Mouse (Mus musculus) yolk sac, embryonic 10.5 days (tissue): ENCODE measurements around the gene Lef1.

ENCODE experiments used
- DNase-seq: peaks from one replicate; pipeline ENCODE4 v3.0.0-alpha.2; 2017; ENCODE audit warnings: low spot score

Gene Lef1

DNA sequence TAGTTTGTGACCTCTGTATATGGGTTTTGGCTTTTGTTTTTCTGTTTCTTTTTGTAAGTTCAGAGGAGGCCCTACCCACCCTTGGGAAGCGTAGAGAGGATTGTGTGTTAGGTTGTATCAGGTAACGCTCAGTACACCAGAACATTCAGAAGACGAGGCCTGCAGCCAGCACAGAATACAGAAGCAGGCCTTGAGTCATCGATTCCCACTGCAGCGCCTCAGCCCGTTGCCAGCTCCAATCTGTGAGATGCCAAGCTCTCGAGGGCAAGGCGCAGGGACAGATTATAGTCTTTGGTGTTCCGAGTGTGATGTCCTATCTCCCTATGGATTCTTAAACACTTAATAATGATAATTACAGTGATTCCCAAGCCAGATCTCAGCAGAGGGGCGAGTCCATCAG lies 85.8 kb downstream of the Lef1 start:
- DNase-seq = no peak

GRCm38 (mm10) chr3:131196507-131197019 lies 86.3 kb downstream of the Lef1 start:
- DNase-seq = no peak

DNA sequence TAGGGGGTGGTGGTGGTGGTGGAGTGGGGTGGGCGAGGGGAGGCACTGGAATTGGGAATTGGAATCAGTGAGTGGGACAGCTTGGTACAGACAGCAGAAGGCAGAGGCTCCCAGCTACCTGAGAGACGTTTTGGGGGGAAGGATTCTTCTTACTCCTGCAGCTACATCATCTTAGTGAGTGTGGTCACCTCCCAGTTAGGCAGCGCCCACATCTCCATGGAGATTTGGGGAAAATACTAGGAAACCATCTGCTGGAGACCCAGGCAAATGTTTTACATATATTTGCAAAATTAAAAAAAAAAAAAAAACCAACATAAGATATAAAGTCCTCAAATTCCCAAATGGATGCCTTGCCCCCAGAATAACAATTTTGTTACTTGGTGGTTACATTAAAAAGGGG lies 88.7 kb downstream of the Lef1 start:
- no peak for DNase-seq

GRCm38 (mm10) chr3:131199590-131200288 lies 89.5 kb downstream of the Lef1 start:
- DNase-seq = no peak

- no peak for DNase-seq
Measured at GRCm38 (mm10) chr3:131202311-131202710, 92.0 kb downstream of the Lef1 start.

DNA sequence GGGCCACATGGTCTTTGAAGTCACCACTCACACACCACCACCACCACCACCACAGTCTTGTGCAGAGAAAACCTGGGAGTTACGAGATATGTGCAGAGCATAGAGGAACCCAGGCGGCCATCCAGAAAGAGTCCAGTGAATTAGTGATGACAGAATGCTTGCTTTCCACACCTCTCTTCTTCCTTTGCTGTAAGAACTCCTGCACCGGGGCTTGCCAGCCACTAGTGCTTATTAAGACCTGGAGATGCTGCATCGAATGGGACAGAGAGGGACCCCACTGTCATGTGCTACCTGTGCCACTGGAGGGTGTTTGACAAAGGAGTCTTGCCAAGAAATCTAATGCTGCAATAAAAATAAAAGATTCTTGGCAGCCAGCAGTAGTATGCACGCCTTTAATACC lies 97.6 kb downstream of the Lef1 start:
- DNase-seq = no peak

GRCm38 (mm10) chr3:131208265-131208891 lies 98.1 kb downstream of the Lef1 start:
- DNase-seq = no peak

- DNase-seq = no peak
Measured at GRCm38 (mm10) chr3:131212200-131212599, 101.9 kb downstream of the Lef1 start.

DNA sequence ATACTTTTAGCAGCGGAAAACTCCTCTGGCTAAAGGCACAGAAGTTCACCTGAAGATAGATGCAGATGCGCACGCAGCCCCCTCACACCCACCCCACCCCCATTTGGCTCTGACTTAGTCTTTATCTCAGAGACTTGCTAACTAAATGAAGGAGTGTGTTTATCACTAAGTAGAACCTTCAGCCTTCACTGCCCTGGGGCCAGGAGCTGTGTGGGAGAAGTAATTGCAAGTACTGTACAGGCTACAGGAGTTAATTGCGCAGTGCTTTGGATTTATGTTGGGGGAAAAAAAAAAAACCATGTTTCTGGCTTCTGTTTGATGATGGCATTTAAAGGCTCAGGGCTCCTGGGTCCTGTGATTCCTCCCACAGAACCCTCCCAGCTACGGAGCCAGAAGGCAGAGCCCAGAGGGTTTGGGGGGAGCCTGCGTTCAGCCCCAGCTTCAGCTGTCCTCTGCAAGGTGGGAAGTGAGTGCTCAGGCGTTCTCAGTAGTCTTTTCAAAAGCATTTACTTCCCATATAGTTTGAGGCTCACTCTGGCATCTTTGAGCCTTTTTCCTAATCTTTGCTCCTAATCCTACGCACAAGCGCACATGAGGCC lies 103.9 kb downstream of the Lef1 start:
- no peak for DNase-seq

DNA sequence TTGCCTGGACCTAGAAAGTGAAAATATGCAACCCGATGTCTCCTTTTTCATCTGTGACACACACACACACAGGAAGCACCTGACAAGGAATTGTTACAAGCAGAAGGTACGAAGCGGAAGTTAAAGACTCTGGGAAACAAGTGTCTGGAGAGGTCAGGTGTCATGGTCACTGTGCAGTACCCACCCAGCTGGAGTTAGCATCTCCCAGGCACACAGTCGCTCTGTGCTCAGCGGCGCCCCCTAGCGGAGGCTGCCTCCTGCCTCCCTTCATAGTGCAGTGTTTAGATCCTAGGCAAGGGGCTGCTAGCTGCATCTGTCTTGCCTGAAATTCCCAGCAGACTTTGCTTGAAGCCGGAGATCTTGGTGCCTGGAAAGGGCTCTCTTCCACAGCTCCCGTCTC lies 104.6 kb downstream of the Lef1 start:
- no peak for DNase-seq

GRCm38 (mm10) chr3:131218636-131219390 lies 108.5 kb downstream of the Lef1 start:
- DNase-seq = no peak

GRCm38 (mm10) chr3:131228083-131228482 lies 117.8 kb downstream of the Lef1 start:
- DNase-seq = no peak

DNA sequence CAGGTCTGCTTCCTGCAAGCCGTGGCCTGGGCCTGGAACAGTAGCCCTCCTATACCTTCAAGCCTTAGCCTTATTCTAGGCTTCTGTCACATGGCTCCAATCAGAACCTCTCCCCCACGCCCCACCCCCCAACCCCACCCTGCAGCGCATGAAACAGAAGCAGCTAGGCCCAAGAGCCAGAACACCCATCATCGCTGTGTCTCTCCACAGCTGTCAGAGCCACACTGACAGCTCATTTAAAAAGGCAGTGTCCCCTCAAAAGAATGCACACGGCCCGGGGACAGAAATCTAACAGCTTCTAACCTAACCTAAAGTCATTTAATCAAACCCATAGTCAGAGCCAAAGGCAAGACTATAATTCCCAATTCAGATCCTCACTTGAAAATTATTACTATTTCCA lies 126.8 kb downstream of the Lef1 start:
- no peak for DNase-seq

DNA sequence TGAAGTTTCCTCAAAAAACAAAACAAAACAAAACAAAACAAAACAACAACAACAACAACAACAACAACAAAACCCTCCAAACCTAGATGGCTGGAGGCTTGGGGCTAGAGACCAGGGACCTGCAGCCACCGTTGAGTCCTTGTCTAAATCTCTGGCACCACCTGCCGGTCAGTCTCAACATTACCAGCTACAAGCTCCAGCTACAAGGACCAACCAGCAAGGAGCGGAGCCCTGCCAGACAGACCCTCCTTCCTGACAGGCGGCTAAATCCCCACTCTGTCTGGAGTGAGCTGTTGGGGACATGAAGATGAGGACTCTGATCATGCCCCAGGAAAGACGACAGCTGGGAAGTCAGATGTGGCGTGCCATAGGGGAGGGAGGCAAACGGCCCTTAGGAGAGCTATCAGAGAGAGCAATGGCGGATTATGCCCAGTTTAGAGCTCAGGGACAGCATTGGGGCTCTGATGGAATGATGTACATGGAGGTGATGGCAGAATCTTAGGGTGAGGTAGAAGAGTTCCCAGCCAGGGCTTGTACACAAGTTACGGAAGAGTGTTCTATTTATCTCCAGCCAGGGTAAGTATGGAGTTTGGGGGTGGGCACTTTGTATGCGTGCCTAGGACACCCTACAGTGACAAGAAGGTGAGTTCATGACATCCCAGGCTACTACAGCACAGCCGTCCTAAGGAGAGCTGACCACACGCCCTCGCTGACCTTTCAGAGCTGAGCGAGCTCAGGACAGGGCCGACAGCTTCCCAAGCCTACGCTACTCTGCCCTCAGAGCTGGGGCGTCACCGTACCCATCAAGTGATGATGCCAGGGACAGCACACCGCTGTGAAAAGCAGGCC lies 127.7 kb downstream of the Lef1 start:
- DNase-seq = peak; percentile 77

GRCm38 (mm10) chr3:131245766-131246578 lies 135.7 kb downstream of the Lef1 start:
- peak; percentile 41 for DNase-seq

DNA sequence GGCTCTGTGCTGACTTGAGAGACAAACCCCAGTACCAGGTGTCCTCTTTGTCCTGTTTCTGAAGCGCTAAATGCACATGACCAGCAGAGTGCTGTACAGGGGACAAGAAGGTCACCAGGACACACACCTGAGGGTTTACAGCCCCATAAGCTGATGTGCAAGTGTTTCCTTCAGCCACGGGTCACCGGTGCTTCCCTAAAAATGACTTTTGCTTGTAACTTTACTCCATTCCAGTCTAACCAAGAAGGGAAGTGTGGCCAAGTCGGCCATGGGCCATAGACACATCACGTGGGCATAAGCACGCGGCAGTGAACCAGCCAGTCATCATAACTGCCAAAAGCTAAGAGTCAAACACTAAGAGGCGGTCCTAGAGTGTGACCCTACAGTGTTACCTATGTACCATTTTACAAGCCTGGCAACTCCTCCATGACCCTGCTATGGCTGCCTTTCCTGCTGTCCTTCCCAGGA lies 136.3 kb downstream of the Lef1 start:
- no peak for DNase-seq

- DNase-seq = no peak
Measured at GRCm38 (mm10) chr3:131247447-131247846, 137.2 kb downstream of the Lef1 start.

GRCm38 (mm10) chr3:131247851-131248250 lies 137.6 kb downstream of the Lef1 start:
- no peak for DNase-seq

- no peak for DNase-seq
Measured at GRCm38 (mm10) chr3:131248444-131248843, 138.2 kb downstream of the Lef1 start.

DNA sequence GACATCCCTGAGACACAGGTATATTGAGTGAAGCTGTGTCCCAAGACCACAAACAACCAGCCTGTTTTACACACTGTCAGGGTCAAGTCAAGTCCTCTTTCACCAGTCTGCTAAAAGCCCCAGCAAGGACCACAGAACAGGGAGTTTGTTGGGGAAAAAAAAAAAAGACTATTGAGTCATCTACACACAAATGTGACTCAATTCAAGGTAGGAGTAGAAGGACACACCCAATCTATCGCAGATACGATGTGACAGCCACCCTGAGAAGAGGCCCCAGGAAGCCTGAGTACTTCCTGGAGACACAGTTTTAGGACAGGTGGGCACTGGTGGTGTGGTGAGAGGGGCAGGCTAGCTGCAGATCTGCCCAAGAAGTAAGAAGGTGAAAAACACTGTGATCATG lies 140.0 kb downstream of the Lef1 start:
- DNase-seq = no peak

GRCm38 (mm10) chr3:131250978-131251377 lies 140.7 kb downstream of the Lef1 start:
- DNase-seq = no peak
